Mouse (Mus musculus) ES-E14 (cell line): ENCODE results near the gene Nup93. TPM values are rescaled to one million over a fixed set of nuclear protein-coding genes. Genes with fewer than 3 reads are reported as not detected.

Experiments used
- DNase-seq: peaks from one replicate; pipeline ENCODE4 v3.0.0-alpha.2; 2013; ENCODE audit warnings: low read depth, low spot score
- H3K27ac ChIP-seq: 2 replicates; pipeline ENCODE4 v1.5.1; 2012; ENCODE audit warnings: low read depth, mild to moderate bottlenecking, low read length, moderate library complexity, mixed read lengths; ENCODE audit not compliant: poor library complexity, insufficient read depth, severe bottlenecking
- H3K36me3 ChIP-seq: 2 replicates; pipeline ENCODE4 v1.6.1; 2012; ENCODE audit warnings: mild to moderate bottlenecking, low read length, moderate library complexity, mixed read lengths; ENCODE audit not compliant: control insufficient read depth, poor library complexity, insufficient read depth, severe bottlenecking
- H3K4me1 ChIP-seq, 2 experiments: fragments of 150-350 bp in 1 of 2; sonication (generic) in 1 of 2; 2 replicates each; pipeline ENCODE4 v1.6.1; 2012; ENCODE audit warnings: low read length in 2 of 2, mild to moderate bottlenecking in 1 of 2, mixed read lengths in 1 of 2; ENCODE audit not compliant: control insufficient read depth in 2 of 2, insufficient read depth in 2 of 2, poor library complexity in 1 of 2
- H3K4me3 ChIP-seq, 2 experiments: fragments of 150-350 bp in 1 of 2; sonication (generic) in 1 of 2; 2 replicates each; pipeline ENCODE4 v1.5.1; 2012; ENCODE audit warnings: low read length in 2 of 2, low read depth in 1 of 2, mild to moderate bottlenecking in 1 of 2, mixed read lengths in 1 of 2; ENCODE audit not compliant: insufficient read depth in 1 of 2, poor library complexity in 1 of 2, severe bottlenecking in 1 of 2
- H3K9ac ChIP-seq: 2 replicates; pipeline ENCODE4 v1.6.1; 2012; ENCODE audit warnings: low read depth, mild to moderate bottlenecking, low read length, mixed read lengths; ENCODE audit not compliant: poor library complexity, insufficient read depth, severe bottlenecking
- H3K9me3 ChIP-seq: fragments of 150-350 bp; sonication (generic); 2 replicates; pipeline ENCODE4 v1.6.1; 2012; ENCODE audit warnings: low read depth, mild to moderate bottlenecking, low read length; ENCODE audit not compliant: control insufficient read depth, insufficient read depth
- CHD2 ChIP-seq: IDR thresholded peaks from 2 replicates; pipeline ENCODE4 v1.6.1; 2014; ENCODE audit warnings: mild to moderate bottlenecking, low read depth, low read length, inconsistent platforms
- HCFC1 ChIP-seq: IDR thresholded peaks from 2 replicates; pipeline ENCODE4 v1.6.1; 2012; ENCODE audit warnings: low read length, inconsistent platforms, borderline replicate concordance; ENCODE audit not compliant: insufficient read depth
- MAFK ChIP-seq: IDR thresholded peaks from 2 replicates; pipeline ENCODE4 v1.6.1; 2014; ENCODE audit warnings: mild to moderate bottlenecking, low read depth, low read length, inconsistent platforms; ENCODE audit not compliant: insufficient read depth
- ZC3H11A ChIP-seq: IDR thresholded peaks from 2 replicates; pipeline ENCODE4 v1.6.1; 2012; ENCODE audit warnings: low read depth, mild to moderate bottlenecking, inconsistent platforms, low read length, borderline replicate concordance
- ZNF384 ChIP-seq: IDR thresholded peaks from 2 replicates; pipeline ENCODE4 v1.6.1; 2012; ENCODE audit warnings: low read depth, low read length, inconsistent platforms
- in situ Hi-C, 2 experiments: fragments of 600-800 bp; cut with MboI; formaldehyde crosslinking; loops; one replicate each; pipeline ENCODE4 v1.15.1; 2025; ENCODE audit warnings: low sequenced_read_pairs in 2 of 2, inconsistent platforms in 1 of 2; ENCODE audit not compliant: unreplicated experiment in 2 of 2
- total RNA-seq: library from RNA; depleted of rRNA; stranded (reverse); fragments of 300-350 nt; gene quantifications from 2 replicates; pipeline ENCODE4 v1.2.3, GENCODE M21; 2012

Gene Nup93
- total RNA-seq, 1 experiment = 92.5 TPM

DNA sequence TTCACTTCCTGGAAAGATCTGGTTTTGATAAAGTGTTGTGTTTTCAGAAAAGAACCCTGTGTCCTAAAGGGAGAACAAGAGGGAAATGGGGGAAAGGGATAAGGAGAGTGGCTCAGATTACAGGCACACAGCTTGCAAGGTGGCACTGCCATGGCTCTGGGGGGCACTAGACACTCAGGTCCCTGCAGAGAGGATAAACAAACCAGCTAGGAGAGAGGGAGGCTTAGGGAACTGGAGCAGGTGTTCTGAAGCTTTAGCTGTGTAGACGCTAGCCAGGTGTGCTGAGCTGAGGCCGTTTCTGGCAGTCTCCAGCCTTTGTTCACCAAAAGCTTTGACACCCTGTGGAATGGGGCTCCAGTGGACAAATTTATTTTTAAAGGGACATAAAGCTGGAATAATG is 99.7 kb downstream of the Nup93 start:
- no peak overlapping the region for H3K27ac ChIP-seq
- in situ Hi-C loops = no loop called here
- TF ChIP-seq ZNF384 = no peak
- no peak for TF ChIP-seq ZC3H11A
- no peak for TF ChIP-seq CHD2
- no peak for TF ChIP-seq MAFK
- TF ChIP-seq HCFC1 = no peak
- H3K9ac ChIP-seq = no peak overlapping the region
- H3K9me3 ChIP-seq = no peaks in the 10 kb centered on the region
- H3K4me3 ChIP-seq = no peak overlapping the region
- H3K36me3 ChIP-seq = peaks cover 16% of the 10 kb centered on the region
- DNase-seq = no peak
- no peaks in the 10 kb centered on the region for H3K4me1 ChIP-seq

DNA sequence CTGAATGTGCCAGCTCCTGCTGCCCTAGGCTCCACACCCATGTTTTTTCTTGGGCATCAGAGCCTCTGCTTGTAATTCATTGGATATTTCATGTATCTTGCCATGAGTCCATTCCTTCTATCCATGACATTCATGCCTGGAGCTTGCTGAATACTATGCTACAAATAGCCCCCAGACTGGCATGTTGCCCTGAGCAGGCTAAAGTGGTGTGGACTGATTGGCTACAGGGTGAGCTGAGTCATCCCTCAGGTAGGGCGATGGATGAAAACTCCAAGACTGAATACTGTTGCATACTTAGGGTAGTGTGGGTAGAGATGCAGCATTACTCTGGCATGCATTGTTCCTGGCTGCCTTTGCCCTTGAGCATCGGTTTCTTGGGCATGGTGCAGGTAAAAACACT is 102.9 kb downstream of the Nup93 start:
- in situ Hi-C loops = no loop called here
- H3K4me1 ChIP-seq = peaks cover 0 to 3% of the 10 kb centered on the region in 2 experiments; a peak in 1 of 4 replicates
- no peak overlapping the region for H3K4me3 ChIP-seq
- DNase-seq = no peak
- no peaks in the 10 kb centered on the region for H3K9me3 ChIP-seq
- no peak overlapping the region for H3K27ac ChIP-seq
- H3K9ac ChIP-seq = no peak overlapping the region
- peaks cover 5% of the 10 kb centered on the region for H3K36me3 ChIP-seq
- TF ChIP-seq MAFK (no peak), CHD2 (no peak), ZNF384 (no peak), HCFC1 (no peak), ZC3H11A (no peak)

DNA sequence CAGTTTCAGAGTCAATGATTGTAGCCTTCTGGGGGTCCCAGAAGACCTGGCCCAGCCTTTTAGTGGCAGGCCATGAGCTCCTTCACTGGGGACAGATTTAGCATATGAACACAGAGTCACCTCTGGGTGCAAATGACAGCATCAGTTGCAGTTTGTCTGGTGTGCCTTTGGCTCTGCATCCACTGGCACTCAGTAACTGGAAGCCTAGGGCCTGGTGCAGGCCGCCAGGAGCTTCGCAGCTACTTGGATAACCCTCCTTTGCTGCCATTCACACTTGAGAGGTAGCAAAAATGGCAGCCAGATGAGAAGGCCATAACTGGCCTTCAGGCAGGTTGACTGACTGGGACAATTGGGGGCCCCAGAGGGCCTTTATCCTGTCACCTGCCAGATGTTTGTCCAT is 103.3 kb downstream of the Nup93 start:
- TF ChIP-seq ZNF384 (no peak), HCFC1 (no peak), MAFK (no peak), ZC3H11A (no peak), CHD2 (no peak)
- Histone ChIP-seq H3K4me1 (peaks cover 0 to 3% of the 10 kb centered on the region in 2 experiments; a peak in 1 of 4 replicates), H3K9me3 (no peaks in the 10 kb centered on the region), H3K36me3 (peaks cover 5% of the 10 kb centered on the region), H3K27ac (no peak overlapping the region), H3K4me3 (no peak overlapping the region), H3K9ac (no peak overlapping the region)
- DNase-seq = no peak
- in situ Hi-C loops = no loop called here

DNA sequence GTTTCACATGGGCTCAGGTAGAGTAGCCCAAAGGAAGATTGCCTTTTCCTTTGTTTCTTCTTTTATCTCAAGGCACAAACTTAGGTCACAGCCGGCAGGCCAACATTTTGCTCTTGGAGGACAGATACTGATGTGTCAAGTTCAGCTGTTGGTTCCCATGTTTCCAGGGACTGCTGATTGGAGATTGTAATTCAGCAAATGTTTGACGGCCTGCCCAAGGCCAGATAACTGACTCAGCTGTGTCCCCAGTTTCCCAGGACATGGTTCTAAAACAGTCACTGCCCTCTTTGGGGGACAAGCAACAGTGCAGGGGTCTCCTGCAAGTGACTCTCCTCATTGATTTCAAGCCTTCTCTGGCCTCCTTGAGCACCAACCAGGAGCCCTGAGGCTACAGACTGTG is 105.7 kb downstream of the Nup93 start:
- no peak for DNase-seq

More for the DNA sequence above, 105.7 kb downstream of the Nup93 start:
- Histone ChIP-seq H3K9ac (no peak overlapping the region), H3K4me1 (peaks cover 0 to 17% of the 10 kb centered on the region in 2 experiments; a peak in 3 of 4 replicates), H3K36me3 (no peaks in the 10 kb centered on the region; the same call in 1 of the 2 replicates), H3K4me3 (no peak overlapping the region), H3K9me3 (no peaks in the 10 kb centered on the region), H3K27ac (no peak overlapping the region)
- TF ChIP-seq CHD2 (no peak), HCFC1 (no peak), ZNF384 (no peak), ZC3H11A (no peak), MAFK (no peak)
- in situ Hi-C loops = no loop called here
